Mouse (Mus musculus): Measurements from ENCODE around the gene Spaar.

The Spaar gene

GRCm38 (mm10) chr4:43729794-43730550 lies at the start of gene Spaar:
Spaar (plus strand) TSS chr4:43730034.
- no peak for DNase-seq (ENCODE audit: low read depth, low spot score)

- DNase-seq (ENCODE audit: low read depth, low spot score), result no peak
Observed at GRCm38 (mm10) chr4:43690021-43690420, 39.8 kb upstream of the Spaar start.

- DNase-seq (ENCODE audit: low read depth, low spot score), result no peak
Observed at GRCm38 (mm10) chr4:43691026-43691425, 38.8 kb upstream of the Spaar start.

DNA sequence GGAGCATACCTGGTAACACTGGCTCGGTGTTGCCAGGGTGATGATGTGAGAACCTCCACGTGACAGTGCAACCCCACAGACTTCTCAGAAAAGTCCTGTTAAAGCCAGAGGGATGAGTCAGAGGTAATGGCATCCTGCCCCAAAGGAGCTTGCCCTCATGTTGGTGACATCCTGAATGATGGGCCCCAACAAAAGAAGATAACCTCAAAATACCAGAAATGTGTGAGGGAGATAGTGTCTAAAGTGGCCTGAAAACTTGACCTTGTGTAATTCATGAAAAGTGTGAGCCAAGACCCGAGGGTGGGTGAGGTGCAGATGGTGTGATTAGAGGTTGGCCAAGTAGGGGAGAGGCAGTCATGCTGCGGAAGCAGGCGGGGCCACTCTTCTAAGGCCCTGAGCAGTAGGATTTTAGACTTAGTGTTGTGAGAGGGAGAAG lies 36.0 kb upstream of the Spaar start:
- no peak for DNase-seq (ENCODE audit: low read depth, low spot score)

DNA sequence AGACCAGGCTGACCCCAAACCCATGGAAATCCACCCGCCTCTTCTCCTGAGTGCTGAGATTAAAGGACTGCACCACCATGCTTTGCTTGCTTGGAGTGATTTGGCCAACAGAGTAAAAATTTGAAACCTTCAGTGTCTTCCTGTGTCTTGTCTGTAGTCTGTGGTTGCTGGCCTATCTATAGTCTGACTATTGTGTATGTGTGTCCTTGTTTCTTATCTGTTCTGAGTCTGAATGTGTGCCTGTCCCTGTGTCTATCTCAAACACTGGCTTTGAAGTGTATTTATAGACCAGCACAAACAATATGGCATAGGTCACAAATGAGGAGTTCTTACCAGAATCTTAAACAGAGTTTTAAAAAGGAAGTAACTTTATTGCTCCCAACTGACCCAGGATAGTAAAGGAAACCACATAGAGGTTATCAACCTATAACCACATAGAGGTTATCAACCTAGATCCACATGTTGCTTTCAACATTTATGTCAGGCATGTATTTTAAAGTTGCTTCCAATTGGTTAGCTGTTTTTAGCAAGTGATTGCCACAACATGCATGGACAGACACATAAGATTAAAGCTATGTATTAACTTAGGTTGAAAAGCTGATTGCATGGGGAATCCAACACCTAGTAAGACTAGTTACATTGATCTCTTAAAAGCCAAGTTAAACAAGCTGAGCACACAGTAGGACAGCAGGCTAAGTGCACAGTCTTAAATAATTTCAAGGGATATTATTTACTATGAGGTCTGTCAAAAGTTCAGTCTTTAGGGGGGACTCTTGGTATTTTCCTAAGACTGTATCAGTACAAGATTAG lies 35.2 kb upstream of the Spaar start:
- no peak for DNase-seq (ENCODE audit: low read depth, low spot score)

- no peak for DNase-seq (ENCODE audit: low read depth, low spot score)
Observed at GRCm38 (mm10) chr4:43695249-43695671, 34.6 kb upstream of the Spaar start.

GRCm38 (mm10) chr4:43696561-43696960 lies 33.3 kb upstream of the Spaar start:
- DNase-seq (ENCODE audit: low read depth, low spot score), result no peak

DNA sequence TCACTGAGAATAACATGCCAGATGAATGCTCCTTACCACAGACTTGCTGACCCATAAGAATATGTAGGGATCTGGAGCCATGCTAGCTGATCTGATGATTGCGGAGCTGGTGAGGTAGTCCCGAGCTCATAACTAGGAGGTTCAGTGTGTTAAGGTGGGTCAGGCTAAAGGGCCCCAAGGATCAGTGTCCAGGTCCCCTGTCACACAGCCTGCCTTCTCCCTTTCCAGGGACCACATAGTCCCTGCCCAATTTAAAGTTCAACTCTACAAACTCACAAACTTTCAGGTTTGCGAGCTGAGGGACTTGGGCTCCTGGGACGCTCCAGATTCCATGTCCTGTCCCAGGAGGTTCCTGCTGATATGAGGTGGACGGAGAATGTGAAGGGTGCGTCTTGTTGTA lies 29.1 kb upstream of the Spaar start, which contains the start of gene Olfr70:
Gene Olfr70 (minus strand): TSS at position 101 of the 400 bp plus-strand sequence.
- DNase-seq (ENCODE audit: low read depth, low spot score), result no peak

DNA sequence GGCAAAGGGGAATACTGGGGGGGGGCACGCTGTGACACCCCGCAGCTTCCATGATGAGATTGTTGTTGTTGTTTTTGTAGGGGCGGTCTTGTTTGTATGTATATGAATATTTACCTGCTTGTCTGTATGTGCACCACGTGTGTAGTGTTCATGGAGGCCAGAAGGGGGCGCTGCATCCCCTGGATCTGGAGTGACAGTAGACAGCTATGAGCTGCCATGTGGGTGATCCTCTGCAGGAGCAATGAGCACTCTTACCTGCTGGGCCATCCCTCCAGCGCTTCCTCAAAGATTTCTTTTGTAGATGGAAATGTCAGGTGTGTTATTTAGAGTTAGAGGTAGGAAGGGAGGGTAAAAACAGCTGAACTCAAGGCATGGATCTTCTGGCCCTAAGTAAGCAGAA lies 26.4 kb upstream of the Spaar start:
- peak; percentile 21 for DNase-seq (ENCODE audit: low read depth, low spot score)

- no peak for DNase-seq (ENCODE audit: low read depth, low spot score)
Observed at GRCm38 (mm10) chr4:43703851-43704250, 26.0 kb upstream of the Spaar start.

- DNase-seq (ENCODE audit: low read depth, low spot score), result no peak
Observed at GRCm38 (mm10) chr4:43705991-43706390, 23.8 kb upstream of the Spaar start.

DNA sequence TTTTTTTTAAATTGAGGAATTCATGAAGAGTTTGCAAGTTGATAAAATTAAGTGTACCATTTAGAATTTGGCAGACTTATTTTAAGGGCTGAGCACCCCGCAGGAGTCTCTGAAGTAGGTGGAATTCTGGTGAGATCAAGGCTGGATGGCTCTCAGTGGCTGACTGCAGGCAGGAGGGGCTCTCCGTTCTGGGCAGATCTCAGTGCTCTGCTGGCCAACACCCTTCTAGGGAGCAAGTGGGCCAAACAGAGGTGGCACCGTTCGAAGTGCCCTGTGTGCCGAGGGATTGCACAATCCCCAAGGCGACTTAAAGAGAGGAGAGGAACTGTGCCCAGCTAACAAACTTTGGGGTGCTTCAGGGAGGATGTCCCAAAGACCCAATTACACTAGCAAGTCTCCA lies 20.0 kb upstream of the Spaar start, which contains the start of gene Olfr71:
Gene Olfr71 (minus strand): TSS at position 387 of the 400 bp plus-strand sequence.
- DNase-seq (ENCODE audit: low read depth, low spot score), result no peak

DNA sequence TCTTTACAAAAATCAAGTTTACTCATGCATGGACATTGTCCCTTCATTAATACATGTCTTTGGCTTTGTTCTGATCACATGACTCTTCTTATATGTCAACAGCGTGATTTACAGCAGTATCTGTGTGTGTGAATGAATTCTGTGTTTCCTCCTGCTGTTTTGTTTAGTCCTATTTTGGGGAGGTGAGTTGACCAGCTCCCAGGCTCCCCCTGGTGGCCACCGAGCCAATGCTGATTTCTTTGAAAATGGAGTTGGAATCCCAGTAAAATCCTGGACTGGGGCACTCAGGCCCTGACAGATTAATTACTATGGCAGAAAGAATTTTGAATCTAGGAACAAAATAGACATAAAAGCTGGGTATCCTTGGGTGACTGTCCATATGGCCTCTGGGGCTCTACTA lies 18.0 kb upstream of the Spaar start:
- DNase-seq (ENCODE audit: low read depth, low spot score), result peak; percentile 83

DNA sequence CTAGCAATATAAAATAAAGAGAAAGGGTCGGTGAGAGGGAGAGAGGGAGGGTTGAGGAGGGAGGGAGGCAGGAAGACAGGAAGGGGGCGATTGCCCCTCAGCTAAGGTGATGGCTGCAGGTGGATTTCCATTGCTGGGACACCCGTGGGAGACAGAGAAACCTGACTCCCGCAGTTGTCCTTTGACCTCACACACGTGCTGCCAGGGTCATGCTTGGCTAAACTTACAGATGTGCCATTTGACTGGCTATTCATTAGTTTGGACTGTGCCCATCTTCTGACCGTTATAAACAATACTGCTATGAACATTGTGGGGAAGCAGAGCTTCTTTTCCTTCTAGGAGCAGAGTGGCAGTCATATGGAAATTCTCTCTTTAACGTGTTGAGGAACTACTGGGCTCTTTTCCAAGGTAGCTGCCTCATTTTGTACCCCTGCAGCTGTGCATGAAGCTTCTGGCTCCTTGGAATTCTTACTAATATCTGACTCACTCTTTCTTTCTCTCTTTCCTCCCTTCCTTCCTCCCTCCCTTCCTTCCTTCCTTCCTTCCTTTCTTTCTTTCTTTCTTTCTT lies 16.1 kb upstream of the Spaar start:
- DNase-seq (ENCODE audit: low read depth, low spot score), result no peak

DNA sequence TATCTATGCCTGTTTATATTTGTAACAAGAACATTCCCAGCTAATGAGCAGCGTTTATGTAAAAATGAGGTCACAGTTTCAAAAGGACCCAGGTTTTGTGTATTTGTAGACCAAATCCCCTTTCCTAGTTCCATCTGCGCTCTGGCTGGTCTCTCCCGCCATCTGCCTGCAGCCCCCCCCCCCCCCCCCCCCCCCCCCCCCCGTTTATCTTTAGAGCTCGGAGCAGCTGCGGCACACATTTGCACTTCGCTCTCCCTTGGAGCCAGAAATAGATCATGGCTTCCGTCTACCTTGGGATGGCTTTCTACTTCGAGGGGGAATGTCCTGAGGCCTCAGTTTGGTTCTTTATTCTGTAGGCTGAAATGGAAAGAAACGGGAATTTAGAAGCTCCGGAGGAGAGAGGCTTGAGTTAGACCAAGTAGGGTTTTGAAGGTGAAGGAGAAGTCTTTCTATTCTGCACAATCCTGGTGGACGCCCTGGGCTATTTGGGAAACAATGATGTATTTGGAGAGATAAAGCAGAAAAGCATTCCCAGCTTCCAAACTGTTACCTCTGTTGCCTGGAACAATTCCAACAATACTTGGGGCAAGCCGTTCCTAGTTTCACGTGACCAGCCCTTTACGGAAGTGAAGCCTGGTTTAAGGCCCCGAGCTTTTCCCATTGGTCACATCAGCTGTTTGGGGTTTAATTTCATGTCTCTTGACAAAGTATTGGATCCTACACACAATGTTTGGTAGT lies 9.2 kb upstream of the Spaar start:
- DNase-seq (ENCODE audit: low read depth, low spot score), result no peak

DNA sequence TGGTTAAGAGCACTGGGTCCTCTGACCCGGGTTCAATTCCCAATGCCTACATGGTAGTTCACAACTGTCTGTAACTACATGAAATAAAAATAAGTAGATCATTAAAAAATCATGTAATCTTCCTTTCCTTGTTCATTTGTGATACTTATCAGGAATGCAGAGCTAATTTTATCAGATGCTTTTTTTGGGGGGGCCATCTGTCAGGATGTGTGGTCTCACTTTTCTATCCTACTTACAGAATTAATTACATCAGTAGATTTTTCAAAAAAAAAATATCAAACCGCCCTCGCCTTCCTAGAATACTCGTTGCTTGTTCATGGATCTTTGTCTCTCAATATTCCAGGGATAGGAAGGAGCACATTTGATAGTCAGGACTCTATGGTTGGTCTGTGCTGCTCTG lies 7.6 kb upstream of the Spaar start:
- no peak for DNase-seq (ENCODE audit: low read depth, low spot score)

DNA sequence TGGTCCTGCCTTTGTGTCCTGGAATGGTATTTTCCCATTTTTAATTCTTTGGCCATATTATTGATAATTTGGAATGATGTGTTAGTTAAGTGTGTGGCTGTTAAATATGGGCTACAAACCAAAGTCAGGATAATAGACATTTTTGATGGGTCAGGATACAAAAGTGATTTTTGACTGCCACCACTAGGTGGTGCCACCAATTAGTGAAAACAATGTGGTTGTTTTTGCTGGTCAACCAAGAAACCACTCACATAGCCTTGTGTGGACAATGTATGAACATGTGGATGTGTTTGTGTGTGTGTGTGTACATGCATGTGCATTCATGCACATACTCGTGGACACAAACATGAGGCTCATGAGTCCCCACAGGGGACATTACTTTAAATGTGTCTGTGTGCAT lies 5.1 kb upstream of the Spaar start:
- peak; percentile 34 for DNase-seq (ENCODE audit: low read depth, low spot score)

GRCm38 (mm10) chr4:43726228-43726993 lies 3.4 kb upstream of the Spaar start:
- DNase-seq (ENCODE audit: low read depth, low spot score), result no peak

- no peak for DNase-seq (ENCODE audit: low read depth, low spot score)
Observed at GRCm38 (mm10) chr4:43726995-43727394, 2.8 kb upstream of the Spaar start, which contains the start of gene Hrct1. Hrct1 (plus strand) TSS chr4:43727188.

DNA sequence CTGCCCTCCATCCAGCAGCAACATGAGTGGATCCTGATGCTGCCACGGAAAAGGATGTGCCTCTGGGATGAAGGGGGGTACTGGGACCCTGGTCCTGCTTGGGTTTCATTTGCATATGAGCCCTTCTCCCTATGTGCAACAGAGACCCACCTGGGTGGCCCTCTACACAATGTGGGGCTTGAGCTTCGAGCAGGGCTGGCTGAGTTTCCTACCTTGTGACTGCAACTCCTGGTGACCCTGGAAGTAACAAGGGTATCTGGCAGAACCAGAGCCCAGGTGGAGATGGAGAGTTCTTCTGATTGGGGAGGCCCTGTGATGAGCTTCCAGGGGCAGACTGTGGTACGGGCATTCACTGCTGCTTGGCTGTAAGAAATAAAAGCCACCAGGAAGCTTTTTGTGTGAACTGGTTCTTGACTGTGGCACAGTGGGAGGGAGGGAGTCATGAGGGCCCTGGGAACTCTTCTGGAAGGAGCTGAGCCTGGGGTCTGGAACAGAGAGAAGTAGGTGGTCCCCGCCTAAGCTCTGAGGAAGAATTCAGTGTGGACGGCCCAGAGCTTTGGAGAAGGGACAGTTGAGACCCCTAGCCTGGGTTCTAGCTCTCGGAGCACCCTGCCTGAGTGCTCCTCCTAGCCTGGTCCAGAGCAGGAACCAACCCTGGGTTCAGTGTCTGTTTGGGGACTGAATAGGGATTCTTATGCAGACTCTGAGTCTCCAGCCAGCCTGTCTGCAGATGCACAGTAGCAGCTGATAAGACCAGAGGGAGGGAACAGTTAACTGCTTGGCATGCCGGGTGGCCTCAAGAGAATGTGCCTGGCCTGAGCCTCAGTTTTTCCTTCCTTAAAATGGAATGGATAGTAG lies 1.9 kb upstream of the Spaar start:
- DNase-seq (ENCODE audit: low read depth, low spot score), result no peak
